Mouse (Mus musculus) right cerebral cortex, postnatal 4 days (tissue): ENCODE results near the gene Nudt19.
"Not testable (repeated sequence)": the region's sequence is repeated elsewhere in the genome, so short reads cannot be mapped to it uniquely, and the experiment has no call there.

Experiments used
- DNase-seq: peaks from one replicate; pipeline ENCODE4 v3.0.0-alpha.2; 2022

Gene Nudt19

DNA sequence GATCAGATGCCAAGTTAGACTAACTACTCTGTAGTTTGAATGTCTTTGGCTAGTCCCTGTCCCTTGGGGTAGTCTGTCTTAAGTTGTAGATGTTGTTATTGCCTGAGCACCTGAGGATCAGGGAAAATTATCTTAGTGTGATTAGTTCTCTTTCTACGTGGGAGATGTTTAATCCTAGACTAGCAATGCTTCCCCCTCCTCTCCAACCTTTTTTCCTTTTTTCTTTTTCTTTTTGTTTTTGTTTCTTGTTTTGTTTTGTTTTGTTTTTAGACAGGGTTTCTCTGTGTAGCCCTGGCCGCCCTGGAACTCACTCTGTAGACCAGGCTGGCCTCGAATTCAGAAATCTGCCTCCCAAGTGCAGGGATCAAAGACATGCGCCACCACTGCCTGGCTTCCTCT lies at the start of gene Nudt19:
Gene Nudt19, minus strand, starts transcription at position 100 of the 399 bp plus-strand sequence.
- no peak for DNase-seq

DNA sequence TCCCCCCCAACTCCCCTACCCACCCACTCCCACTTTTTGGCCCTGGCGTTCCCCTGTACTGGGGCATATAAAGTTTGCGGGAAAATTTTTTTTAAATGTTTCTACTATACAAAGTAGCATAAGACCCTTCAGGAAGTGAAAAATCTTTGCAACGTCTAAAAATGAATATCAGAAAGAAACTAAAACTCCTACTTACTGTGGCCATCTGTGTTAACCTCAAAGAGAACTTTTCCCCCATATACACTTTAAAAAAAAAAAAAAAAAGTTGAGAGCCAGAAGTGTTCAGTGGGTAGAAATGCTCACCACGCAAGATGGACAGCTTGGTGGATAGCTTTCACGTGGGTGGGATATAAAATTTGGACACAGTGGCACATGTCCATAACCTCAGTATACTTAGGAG lies 46.7 kb upstream of the Nudt19 start:
- no peak for DNase-seq

DNA sequence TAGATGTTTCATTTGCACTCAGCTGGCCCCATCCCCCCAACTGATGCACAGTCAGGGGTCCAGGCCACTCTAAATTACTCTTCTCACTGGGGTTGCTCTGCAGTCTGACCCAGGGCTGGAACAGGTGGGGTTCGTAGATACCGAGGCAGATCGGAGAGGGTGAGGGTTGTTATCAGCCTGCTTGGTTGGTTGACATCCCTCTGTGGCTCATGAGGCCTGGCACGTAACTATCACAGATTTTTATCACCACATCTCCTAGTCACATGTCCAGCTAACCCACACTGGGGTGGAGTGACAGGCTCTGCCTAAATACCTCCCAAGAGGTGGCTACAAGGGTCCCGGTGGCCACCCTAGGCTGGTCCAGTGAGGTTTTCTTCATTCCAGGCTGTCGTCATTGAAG lies 45.0 kb upstream of the Nudt19 start:
- no peak for DNase-seq

DNA sequence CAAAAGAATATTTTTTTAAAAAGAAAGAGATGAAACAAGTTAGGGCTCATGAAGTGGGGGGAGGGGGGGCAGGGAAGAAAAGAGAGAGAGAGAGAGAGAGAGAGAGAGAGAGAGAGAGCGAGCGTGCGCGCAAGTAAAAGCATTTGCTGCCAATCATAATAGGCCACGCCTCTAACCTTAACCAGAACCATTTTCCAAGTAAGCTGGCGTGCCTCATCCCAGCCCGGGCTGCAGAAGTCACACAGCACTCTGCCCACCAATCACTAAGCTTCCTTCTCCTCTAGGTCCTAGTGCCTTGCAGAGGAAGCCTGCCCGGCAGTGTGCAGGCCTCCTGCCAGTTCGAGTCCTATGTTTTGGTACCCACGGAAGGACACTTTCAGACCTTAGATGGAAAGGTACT lies 43.9 kb upstream of the Nudt19 start:
- no peak for DNase-seq

DNA sequence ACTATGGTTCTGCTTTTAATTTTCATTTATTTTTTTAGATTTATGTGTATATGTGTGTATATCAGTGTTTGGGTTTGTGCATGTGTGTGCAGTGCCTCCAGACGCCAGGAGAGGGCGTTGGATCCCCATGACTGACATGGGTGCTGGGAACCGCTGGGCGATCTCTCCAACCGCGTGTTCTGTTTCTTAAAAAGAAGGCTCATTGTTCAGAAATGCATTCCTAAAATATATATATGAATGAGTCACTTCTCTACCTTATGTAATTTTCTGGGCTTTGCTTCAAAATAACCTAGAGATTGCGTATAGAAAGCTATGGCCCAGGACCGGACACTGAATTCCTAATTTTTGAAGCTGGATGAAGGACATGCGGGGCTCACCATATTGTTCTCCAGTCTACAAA lies 43.4 kb upstream of the Nudt19 start:
- DNase-seq, result no peak

DNA sequence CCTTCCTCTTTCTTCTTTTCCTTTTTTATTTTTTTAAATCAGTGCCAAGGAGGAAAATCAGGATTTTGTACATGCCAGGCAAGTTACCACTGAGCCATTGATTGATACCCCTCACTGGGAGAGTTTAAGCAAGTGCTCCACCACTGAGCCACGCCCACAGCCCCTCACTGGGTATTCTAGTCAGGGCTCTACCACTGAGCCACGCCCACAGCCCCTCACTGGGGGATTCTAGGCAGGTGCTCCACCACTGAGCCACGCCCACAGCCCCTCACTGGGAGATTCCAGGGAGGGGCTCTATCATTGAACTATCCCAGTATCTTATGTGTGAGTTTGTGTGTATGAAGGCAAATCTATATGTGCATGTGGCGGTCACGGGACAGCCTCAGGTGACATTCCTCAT lies 38.2 kb upstream of the Nudt19 start:
- DNase-seq, result no peak

DNA sequence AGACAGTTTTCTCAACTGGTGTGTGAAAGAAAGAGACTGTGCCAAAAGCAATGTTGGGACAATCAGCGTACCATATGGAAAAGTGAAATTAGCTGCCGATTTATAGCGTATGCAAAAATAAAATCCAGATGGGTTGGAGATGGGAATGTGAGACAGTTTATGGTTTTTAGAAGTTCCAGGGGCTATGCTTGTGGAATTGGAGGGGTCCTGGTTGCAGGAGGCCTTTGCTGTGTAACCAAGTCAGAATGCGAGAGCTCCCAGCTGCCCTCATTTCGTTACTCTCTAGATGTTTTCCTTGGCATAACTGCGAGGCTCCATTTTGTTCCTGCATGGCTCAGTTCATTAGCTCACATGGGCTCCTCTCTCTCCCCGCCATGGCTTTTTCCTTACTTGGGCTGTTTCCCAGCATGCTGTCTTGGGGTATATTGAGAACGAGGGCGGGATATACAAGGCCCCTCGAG lies 34.7 kb upstream of the Nudt19 start:
- DNase-seq, result no peak

DNA sequence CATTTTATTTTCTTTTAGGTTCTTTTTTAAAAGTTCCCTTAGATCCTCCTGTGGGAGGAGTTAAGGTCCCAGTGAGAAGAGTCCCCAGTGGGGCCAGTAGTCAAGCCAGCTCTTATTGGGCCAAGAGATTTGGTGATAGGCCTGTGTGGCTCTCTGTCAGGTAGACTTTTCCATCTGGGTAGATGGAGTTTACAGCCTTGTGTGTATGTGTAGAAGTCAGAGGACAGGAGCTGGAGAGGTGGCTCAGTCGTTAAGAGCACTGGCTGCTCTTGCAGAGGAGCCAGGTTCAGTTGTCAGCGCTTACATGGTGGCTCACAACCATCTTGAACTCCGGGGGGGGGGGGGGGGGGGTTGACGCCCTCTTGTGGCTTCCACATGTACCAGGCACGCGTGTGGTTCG lies 33.4 kb upstream of the Nudt19 start:
- DNase-seq, result no peak

DNA sequence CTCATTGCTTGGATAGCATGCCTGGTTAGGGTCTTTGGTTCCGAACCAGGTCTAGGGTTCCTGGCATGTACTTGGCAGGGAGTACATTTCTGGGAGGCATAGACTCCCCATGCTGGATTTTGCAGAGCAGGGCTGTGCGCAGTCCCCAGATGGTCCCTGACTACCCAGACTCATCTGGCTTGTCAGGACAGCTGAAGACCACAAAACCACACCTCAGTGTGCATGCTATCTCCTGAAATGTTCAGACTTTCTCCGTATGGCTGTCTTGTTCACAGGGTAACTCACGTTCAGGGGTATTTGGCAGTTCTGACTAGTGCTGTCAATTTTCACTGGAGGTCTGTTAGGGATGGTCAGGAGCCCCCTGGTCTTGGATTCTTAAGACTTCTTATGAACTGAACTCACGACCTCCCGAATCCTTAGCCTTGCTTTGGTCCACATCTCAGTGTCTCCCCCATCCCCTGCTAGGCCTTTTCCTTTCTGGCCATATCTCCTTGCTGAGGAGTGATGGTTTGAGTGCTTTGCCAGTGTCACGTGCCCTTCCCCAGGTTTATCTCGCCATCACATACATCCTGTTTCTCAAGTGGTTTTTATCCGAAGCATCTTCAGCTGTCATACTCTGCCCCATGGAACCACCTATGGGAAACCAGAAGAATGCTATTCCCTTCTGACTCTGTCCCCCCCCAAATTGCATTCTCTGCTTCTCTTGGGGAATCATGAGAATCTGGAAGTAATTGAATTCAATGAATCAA lies 32.8 kb upstream of the Nudt19 start:
- no peak for DNase-seq

DNA sequence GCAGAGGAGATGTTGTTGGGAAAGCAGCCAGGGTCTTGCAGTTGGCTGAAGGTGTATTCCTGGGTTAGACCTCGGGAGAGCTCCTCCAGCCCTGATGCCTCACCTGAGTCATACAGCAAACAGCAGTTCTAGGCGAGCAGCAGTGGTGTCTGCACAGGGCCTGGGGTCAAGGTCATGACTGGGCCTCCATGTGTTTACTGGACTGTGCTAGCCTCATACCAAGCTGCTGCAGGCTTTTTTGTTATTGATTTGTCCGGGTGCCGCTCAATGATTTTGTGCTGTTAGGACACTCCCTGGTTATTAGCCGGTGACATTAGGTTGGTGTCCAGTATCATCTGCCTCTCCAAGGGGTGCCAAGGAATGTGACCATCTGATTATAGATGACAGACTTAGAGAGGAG lies 31.6 kb upstream of the Nudt19 start:
- DNase-seq, result no peak

DNA sequence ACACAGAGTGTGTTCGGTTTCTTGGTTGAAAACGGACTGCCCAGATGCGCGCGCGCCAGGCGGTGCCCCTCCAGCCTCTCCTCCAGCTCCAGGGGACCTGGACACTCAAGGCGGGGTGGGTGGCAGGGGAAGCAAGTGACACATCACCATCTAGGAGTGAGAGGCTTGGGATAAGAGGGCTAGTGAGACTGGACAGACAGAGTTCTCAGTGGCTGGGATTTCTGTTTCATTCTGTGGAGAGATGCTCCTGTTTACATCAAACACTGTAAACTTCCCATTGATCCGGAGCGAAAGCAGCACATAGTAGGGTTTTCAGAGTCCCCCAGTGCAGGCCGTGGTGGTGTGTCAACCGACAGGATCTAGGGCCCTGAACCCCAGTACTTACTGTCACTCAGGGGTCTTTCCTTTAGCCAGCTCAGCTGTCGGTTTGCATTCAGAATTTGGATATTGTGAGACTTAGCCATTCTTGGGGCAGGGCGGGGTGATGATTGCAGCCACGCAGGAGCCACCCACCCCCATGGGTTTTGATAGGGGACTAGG lies 30.9 kb upstream of the Nudt19 start:
- no peak for DNase-seq

DNA sequence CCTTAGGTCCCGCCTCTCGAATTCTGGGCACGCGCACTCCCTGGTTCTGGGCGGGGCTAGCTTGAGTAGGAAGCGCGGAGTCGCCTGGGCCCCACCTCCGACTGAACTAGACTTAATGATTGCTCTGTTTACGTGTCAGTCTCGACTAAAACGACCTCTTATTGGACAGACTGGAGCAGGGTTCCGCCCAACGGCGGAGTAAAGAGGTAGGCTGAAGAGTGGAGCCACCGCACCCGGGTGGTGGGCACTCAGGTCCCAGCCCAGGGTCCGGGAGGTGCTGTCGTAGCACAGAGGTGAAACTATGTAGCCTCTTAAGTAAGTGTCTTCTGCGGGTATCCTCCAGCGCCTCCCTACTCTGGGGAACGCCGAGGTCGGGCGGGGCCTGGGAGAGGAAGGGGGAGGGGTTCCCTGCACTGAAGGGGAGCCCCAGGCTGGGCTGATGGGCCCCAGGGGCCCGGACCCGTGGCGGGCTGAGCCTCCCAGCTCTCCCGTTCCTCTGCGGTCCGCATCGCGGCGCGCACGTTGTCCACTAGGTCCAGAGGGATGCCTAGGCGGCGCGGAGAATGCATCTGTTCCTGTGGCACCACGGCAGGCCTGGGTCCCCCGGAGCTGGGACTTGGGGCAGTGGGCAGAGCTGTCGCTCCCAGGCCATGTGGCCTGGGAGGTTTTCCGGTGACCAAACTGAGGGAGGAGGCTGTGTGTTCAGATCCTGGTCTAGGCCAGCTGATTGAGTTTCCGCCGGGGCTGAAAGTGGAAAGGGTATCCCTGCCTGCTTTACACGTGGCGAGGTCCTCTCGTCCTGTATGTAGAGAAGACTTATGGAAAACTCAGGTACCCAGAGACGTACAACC lies 30.2 kb upstream of the Nudt19 start, which contains the start of gene Ankrd27:
Gene Ankrd27, plus strand, starts transcription at position 190 of the 851 bp plus-strand sequence.
- peak; percentile 89 for DNase-seq

DNA sequence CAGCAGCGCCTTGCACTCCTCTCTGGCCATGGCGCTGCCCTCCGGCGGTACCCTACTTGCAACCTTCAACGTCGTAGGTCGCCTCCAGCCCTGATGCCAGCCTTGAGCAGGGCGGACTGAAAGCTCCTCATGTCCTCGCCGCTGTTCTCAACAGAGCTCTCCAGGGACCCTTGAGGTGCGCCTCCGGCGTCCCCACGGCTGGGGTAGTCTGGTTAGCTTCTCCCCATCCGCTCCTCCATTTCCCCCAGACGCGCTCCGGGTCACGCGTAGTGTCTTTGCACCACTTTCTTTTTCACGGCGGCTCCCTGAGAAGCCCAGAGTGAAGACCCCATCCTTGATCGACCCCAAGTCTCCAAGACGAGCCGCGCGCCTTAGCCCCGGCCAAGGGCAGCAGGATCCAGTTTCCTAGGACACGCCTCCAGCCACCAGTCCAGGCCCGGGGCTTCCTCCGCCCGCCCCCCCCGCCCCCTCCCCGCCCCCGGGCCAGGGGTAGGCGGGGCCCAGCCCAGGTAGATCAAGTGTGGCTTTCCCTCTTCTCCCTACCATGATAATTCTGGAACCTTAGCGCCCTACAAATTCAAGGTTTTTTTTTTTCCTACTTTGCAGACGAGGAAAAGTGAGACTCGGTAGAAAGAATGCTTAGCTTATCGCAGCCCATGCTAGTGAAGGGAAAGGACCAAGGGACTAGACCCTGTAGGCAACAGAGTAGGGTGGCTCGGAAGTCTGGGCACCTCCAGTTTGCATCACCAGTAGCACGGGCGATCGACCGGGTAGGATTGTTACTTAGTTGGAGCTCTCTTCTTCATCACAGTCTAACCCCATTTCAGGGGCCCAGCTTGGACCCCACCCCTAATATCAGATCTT lies 29.3 kb upstream of the Nudt19 start, which contains the start of gene Rgs9bp:
Gene Rgs9bp, minus strand, starts transcription at position 392 of the 864 bp plus-strand sequence.
- peak; percentile 33 for DNase-seq

DNA sequence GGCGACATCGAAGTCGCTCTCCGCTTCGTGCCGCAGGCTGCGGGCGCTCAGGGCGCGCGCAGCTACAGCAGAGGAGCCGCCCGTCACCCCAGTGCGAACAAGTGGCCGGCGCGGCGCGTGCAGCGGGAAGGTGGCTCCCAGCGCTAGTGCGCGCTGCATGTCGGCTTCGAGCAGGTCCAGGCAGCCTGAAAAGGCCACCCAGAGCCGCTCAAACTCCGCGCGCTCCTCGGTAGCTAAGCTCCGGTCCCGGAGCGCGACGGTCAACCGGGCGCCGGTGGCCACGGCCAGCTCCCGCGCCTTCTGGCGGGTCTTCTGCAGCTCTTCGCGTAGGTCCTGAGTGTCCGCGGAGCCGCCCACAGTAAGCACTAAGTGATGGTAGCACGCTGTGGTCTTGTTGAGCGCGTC lies 28.7 kb upstream of the Nudt19 start:
- DNase-seq, result peak; percentile 24

DNA sequence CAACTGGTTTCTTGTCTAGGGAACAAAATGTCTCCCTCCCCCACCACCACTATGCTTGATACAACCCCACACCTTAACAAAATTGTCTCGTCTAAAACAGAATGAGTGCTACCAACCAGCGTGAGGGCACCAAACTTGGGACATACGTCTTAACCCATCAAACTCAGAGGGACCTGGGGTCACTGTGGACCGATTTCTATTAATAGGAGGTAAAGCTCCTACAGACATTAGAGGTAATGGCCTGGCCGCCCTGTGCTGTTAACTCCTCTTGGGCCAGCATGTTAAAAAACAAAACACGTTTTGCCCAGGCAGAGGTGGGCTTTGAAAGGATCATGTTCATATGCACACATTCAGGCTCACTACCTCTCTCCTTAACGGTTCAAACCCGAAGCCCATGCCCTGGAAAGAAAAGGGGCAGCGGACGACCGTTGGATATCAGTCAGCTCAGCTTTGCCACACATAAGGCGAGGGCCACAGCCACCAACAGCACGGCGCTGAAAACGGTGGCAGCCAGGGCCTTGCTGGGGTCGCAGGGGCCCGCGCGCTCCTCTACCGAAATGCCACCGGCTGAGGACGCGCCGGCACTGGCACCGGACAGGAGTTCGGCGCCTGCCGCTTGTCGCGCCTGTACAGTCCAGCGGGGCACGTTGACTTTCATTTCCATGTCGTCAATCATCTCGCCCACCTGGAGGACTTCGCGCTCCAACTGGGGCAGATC lies 28.1 kb upstream of the Nudt19 start:
- DNase-seq, result no peak

DNA sequence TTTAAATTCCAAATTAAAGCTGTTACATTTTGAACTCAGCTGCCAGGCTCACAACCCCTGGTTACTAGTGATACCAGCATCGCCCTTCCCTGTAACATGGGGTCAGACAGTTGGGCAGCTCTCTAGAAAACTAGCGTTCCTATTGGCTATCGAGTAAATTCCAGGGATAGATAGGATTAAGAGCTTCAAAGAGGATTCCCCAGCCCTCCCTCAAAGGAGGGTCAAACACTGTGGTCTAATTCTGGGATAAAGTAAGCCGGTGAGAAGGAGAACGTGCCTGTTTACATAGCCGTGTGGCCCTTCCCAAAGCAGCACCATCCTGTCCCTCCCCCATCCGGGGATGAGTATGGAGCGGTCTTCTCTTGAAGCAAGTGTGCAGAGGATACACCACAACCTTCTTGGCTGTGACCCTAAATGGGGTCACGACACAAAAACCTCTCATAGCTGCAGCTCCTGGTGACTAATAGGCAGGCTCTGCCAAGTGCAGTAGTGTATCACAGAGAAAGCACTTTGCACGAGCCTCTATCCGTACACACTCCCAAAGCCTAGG lies 27.4 kb upstream of the Nudt19 start:
- no peak for DNase-seq

DNA sequence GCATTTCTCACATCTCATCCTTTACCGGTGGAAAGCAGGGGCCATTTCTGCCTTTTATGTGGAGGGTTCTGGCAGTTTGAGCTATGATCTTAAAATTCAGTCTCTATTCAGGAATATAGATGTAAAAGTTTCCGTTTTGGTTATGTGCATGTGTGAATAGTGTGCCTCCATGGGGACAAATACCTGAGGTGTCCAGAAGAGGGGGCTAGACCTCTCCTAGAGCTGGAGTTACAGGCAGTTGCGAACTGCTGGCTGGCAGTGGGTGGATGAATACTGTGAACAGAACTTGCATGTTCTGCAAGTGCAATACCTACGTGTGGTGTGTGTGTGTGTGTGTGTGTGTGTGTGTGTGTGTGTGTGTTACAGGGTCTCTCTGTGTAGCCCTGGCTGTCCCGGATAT lies 26.6 kb upstream of the Nudt19 start:
- no peak for DNase-seq

DNA sequence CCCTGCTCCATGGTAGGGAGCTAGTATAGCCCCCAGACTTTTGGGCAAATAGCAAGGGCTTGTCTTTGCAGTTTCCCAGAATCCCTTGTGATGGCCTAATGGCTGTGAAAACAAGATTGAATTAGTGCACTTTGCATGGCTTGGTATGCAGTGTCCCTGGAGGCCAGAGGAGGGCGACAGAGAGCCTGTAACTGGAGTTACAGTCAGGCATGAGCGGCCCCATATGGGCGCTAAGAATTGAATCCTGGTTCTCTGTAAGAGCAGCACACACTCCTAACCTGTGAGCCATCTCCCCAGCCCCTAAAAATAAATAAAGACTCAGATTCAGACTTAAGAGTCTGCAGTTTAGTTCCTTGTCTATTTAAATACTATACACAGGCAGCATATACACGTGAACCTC lies 23.7 kb upstream of the Nudt19 start:
- peak; percentile 50 for DNase-seq

DNA sequence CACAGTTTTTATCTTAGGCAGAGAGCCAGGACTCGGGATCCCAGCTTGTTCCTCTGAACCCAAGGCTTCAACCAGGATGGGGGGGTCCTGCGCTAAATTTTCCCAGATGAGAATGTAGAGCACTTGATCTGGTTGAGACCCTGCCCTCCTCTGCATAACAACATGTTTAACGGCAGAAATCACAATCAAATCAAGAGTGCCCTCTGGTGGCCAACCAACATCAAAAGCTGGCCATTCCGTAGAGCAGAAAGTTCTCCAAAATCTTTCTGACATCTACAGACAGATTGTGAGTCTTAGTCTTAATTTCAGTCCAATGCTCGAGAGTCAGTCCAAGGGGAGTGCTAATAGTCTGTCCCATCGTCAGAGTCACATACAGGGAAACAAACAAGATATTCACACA lies 14.8 kb upstream of the Nudt19 start:
- DNase-seq, result not testable (repeated sequence)

DNA sequence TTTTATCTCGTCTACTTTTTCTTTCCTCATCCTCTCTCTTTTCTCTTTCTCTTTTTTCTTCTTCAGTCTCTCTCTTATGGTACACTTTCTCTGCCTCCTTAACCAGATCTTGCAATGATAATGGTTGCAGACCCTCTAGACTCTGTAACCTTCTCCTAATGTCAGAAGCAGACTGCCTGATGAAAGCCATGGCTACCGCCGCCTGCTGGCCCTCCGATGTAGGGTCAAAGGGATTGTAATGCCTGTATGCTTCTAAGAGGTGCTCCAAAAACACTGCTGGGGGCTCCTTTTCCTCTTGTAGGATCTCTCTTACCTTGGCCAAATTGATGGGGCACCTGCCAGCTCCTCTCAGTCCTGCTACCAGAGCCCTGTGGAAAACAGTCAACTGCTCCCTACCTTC lies 13.6 kb upstream of the Nudt19 start:
- DNase-seq, result not testable (repeated sequence)

DNA sequence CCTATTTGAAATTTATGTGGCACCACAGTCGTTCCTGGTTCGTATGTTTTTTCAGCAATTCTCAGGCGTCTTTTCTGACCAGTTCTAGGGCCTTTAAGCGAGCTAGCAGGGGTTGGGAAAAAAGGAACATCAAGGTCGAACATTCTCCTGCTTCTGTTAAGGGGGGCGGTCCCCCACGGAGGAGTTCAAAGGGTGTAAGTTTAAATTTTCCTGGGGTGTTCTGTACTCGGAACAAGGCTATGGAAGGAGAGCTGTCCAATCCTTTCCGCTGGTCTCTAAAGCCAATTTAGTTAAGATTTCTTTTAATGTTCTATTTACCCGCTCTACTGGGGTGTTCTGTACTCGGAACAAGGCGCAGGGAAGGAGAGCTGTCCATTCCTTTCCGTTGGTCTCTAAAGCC lies 9.9 kb upstream of the Nudt19 start:
- not testable (repeated sequence) for DNase-seq

DNA sequence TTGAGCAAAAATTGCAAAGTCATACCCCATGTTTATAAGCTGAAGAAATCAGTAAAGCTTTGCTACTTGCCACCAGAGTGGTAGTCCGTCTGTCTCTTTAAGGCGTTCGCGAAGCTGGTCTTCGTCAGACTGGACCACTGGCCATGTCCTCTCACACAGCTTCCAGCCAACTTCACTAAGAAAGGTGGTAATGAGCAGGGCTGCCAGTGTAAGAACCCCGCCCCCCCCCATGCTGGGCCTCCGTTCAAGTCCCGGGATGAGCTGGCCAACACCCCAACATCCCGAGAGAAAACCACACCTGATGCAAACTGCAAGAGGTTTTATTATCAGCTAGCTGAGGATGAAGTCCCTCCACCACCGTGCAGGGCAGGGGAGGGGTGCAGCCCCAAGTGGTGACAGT lies 8.8 kb upstream of the Nudt19 start:
- DNase-seq, result not testable (repeated sequence)
